Mouse (Mus musculus): ENCODE data around the gene Trim71.

The Trim71 gene

GRCm38 (mm10) chr9:114557086-114557485 is 7.1 kb downstream of the Trim71 start:
- DNase-seq (ENCODE audit: low spot score in 2 of 2): no peak

DNA sequence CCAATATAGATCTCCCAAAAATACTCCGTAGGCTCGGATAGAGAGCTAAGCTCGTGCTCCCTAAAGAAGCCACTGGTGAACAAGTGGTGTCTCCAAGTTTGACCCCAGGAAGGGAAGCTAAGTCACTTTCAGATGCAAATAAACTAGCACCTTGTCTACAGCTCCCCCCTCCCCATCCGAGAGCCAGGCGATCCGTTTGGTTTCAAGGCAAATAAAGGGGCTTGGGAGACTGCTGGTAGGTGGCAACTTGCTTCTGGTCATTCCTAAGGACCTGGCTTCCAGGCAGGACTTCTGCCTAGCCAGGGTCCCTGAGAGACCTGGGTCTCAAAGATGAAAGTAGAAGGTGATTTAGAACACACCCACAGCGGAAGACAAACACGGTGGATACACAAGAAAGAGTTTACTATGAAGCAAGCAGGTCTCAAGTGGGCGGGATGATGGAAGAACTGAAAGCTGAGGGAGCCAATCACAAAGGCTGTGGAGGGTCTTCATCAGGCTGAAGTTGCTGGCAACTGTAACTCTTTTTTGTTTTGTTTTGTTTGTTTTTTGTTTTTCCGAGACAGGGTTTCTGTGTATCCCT is 7.8 kb downstream of the Trim71 start:
- DNase-seq (ENCODE audit: low spot score in 2 of 2): no peak

DNA sequence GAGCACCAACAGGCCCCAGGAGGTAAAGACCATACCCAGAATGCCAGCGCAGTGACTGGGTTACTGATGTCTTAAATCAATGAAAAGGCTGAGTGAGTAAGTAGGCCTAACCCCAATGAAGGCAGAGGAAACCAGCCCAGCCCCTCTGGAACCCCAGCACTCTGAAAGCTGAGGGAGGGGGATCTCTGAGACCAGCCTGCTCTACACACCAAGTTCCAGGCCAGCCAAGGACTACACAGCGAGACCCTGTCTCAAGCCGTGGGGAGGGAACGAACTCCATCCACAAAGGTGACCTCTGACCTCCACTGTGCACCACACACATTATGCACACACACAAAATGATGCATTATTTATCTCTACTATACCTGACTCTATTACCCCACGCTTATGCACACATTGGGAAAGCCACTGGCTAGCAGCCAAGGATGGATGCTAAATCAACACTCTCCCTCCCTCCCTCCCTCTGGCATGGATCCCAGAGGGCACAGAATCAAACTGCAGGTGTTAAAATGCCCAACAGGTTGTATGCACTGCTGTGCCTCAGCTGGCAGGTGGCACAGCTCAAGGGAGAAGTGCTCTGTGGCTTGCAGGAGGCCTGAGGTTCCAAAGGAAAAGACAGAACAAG is 9.7 kb downstream of the Trim71 start:
- DNase-seq (ENCODE audit: low spot score in 2 of 2): no peak

DNA sequence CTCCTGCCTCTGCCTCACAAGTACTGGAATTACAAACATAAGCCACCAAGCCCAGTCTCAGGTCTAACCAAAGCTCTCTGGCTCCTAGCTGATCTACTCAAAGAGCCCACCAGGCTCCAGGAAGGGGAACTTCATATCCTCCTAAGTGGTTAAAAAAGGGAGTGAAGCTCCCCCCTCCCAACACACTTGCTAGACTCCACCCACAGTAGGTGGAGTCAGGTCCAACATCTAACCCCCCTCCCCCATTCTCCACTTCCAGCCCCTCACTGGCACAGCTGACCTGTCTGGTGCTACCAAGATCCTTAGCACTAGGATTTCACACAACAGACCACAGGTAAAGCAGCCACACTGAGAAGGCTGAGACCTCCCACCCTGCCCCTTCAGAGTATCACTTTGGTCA is 10.3 kb downstream of the Trim71 start:
- DNase-seq (ENCODE audit: low spot score in 2 of 2): no peak

- DNase-seq (ENCODE audit: low spot score in 2 of 2): no peak
These were observed 14.1 kb downstream of the Trim71 start for GRCm38 (mm10) chr9:114550033-114550432.

- DNase-seq (ENCODE audit: low spot score in 2 of 2): no peak
These were observed 15.1 kb downstream of the Trim71 start for GRCm38 (mm10) chr9:114549117-114549516.

GRCm38 (mm10) chr9:114548496-114548895 is 15.7 kb downstream of the Trim71 start:
- no peak for DNase-seq (ENCODE audit: low spot score in 2 of 2)

DNA sequence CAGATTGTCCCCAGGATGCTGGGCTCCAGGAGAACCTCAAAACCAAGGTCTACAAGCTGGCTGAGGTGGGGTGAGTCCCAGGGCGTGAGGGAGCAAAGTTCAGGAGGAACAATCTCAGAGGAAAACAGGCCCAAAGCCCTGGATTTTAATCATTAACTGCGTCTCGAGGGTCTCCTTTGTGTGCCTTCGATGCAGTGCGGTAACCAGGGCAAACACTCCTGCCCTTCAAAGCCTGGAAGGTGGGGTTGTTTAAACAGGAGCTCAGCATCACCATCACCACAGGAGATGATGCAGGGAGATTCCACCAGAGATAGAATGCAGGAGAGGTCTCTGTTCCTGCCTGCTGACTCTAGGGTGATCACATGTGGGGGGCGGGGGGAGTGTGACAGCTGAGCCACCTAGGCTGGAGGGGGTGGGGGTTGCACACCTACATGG is 16.5 kb downstream of the Trim71 start:
- no peak for DNase-seq (ENCODE audit: low spot score in 2 of 2)

DNA sequence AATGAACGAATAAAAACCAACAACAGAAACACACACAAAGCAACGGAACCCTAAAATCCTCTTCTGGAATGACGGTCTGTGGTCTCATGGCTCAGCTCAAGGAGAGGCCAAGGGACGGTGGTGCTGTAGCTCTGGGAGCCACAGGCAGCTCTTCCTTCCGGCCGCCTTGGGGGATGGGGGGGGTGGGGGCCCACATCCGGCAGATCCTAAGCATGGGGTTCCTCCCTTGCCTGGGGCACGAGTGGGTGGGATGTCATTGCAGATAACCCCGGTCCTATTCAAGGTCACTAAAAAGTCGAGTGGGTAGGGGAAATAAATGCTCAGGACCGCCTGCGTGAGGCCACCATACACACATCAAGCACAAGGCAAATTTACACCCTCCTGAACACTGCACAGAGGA is 17.4 kb downstream of the Trim71 start:
- DNase-seq (ENCODE audit: low spot score in 2 of 2): no peak

GRCm38 (mm10) chr9:114544754-114545393 is 19.3 kb downstream of the Trim71 start:
- no peak for DNase-seq (ENCODE audit: low spot score in 2 of 2)

DNA sequence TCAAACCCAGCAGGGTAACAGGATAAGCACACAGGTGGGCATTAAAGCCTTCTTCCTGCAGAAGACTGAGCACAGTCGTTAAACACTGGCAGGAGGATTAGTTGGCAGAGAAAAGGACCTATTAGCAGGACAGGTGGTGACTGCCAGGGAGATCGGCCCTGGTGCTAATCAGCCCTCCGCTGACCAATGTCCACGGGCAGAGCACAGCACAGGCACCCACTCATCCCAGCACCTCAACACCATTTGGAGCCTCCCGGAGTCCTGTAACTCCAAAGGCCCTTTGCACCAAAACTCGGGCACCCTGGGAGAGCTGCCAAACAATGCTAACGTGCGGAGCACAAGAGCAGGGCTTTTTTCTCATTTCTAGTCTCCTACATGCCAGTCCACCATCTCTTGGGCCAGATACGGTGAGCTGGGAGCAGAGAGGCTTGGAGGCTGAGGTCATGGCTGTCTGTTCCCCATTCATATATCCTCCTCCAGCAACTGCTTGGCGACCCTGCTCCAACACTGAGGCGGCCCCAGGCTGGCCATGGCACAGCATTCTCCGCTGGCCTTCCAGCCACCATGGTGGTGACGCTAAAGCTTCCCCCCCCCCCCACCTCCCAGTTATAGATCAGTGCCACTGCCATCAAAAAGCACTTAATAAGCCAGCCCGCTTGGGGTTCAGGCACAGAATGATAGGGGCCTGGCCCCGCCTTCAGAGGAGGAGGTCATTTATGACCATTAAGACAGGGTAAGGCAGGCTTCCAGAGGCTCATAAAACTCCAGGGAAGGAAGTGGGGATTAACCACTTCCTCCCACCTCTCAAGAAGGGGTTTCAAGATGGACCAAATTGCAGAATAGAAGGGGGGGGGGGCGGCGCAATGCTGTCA is 20.1 kb downstream of the Trim71 start:
- no peak for DNase-seq (ENCODE audit: low spot score in 2 of 2)

GRCm38 (mm10) chr9:114541279-114541741 is 22.9 kb downstream of the Trim71 start:
- DNase-seq (ENCODE audit: low spot score in 2 of 2): no peak

DNA sequence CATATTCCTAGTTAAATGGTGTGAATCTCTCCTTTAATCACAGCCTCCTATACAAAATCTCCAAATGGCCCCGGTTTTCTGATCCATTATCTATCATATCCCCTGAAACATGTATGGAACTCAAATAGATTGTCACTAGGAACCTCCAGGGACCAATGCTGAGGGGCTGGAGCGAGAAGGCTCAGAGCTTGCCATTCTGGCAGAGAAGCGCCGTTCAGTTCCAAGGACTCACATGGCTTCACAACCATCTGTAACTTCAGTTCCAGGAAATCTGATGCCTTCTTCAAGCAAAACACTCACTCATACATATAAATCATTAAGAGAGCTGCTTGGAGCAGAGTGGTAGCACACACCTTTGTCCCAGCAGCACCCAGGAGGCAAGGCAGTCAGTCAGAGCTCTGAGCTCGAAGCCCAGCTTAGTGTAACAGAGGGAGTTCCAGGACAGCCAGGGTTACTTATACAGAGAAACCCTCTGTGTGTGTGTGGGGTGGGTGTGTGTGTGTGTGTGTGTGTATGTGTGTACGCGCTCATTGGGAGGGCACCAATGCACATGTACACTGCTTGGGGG is 25.1 kb downstream of the Trim71 start:
- DNase-seq (ENCODE audit: low spot score in 2 of 2): no peak

DNA sequence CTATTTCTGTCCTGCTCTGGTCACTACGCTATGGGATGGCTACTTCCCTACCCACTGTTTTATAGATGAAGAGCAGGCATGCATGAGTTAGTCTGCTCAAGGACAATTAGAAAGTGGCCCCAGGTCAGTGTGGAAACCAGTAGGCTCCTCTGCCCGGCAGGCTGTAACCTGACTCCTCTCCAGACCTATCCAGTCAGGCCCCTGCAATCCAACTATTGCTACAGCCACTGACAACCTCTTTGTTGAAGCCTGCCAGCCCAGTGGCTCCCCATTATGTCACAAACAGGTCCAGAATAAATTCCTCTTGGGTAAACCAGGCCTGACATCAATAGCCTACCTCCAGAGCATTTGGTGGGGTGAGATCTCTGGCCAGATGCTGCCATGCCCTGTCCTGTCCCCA is 27.5 kb downstream of the Trim71 start:
- no peak for DNase-seq (ENCODE audit: low spot score in 2 of 2)

- DNase-seq (ENCODE audit: low spot score in 2 of 2): peak; percentile 12 to 14
These were observed 29.2 kb downstream of the Trim71 start for GRCm38 (mm10) chr9:114534747-114535517.

GRCm38 (mm10) chr9:114533848-114534247 is 30.3 kb downstream of the Trim71 start:
- DNase-seq (ENCODE audit: low spot score in 2 of 2): no peak

- no peak for DNase-seq (ENCODE audit: low spot score in 2 of 2)
These were observed 32.9 kb downstream of the Trim71 start for GRCm38 (mm10) chr9:114531276-114531675.

GRCm38 (mm10) chr9:114528680-114529048 is 35.5 kb downstream of the Trim71 start:
- DNase-seq (ENCODE audit: low spot score in 2 of 2): no peak

- DNase-seq (ENCODE audit: low spot score in 2 of 2): no peak
These were observed 36.0 kb downstream of the Trim71 start for GRCm38 (mm10) chr9:114527992-114528679.

DNA sequence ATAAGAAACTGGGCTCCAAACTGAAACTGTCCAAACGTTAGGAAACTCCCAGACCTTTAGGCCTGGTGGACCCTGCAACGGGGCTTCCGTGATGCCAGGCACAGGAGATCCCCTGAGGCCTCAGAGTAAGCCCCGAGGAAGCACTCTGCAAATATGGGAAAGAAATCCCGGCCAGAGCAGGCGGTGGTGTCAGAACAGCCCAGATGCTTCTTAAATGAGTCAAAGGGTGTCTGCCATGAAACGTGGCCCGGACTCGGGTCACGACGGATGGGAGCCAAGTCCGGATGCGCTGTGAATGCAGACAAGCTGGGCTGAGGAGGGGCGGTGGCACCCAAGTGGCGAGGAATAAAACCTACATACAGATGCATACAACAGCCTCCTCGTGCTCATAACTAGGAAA is 37.1 kb downstream of the Trim71 start:
- DNase-seq (ENCODE audit: low spot score in 2 of 2): no peak

DNA sequence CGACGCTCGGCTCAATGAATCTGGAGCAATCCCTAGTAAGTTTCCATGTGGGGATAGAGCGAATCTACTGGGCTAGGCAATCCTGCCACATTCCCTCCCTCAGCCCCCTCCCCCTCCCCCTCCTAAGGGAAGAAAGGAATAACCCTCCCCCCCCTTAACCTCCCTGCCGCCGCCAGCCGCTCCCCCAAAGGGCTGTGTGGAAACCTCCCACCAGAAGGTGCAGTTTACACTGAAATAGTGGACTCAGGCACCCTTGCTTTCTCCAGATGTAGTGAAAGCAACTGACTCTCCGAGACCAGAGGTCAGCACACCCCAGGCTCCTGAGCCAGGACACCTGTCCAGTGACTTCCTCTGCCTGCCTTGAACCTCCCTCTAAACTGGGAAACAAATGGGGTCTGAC is 37.6 kb downstream of the Trim71 start:
- DNase-seq (ENCODE audit: low spot score in 2 of 2): no peak
